Mouse (Mus musculus) lung, postnatal 0 days (tissue): ENCODE data around the gene Gm21905. TPM values are rescaled to one million over a fixed set of nuclear protein-coding genes. Genes with fewer than 3 reads are reported as not detected.

ENCODE experiments used
- ATAC-seq: fragments of 200-750 bp; cut with Nextera tagmentation; 2 replicates; pipeline ENCODE4 v1.8.0; 2017; ENCODE audit warnings: moderate library complexity
- DNase-seq: peaks from one replicate; pipeline ENCODE4 v3.0.0-alpha.2; 2016; ENCODE audit warnings: low spot score
- H3K27ac ChIP-seq: fragments of 300-500 bp; sonication (generic); 2 replicates; pipeline ENCODE4 v1.5.1; 2014; ENCODE audit warnings: antibody characterized with exemption, mild to moderate bottlenecking, low read length, mixed read lengths
- H3K27me3 ChIP-seq: fragments of 300-500 bp; sonication (generic); replicated peaks from 2 replicates; pipeline ENCODE4 v1.6.1; 2014; ENCODE audit warnings: low read length, mixed read lengths; ENCODE audit not compliant: insufficient read depth
- H3K36me3 ChIP-seq: fragments of 300-500 bp; sonication (generic); 2 replicates; pipeline ENCODE4 v1.6.1; 2014; ENCODE audit warnings: low read length, mixed read lengths; ENCODE audit not compliant: insufficient read depth
- H3K4me1 ChIP-seq: fragments of 300-500 bp; sonication (generic); 2 replicates; pipeline ENCODE4 v1.6.1; 2014; ENCODE audit warnings: antibody characterized with exemption, low read depth, low read length, mixed read lengths; ENCODE audit not compliant: insufficient read depth
- H3K4me2 ChIP-seq: fragments of 300-500 bp; sonication (generic); replicated peaks from 2 replicates; pipeline ENCODE4 v1.6.1; 2014; ENCODE audit warnings: low read depth, mild to moderate bottlenecking, low read length, moderate library complexity, mixed read lengths
- H3K4me3 ChIP-seq: fragments of 300-500 bp; sonication (generic); 2 replicates; pipeline ENCODE4 v1.5.1; 2014; ENCODE audit warnings: low read depth, low read length
- H3K9ac ChIP-seq: fragments of 300-500 bp; sonication (generic); replicated peaks from 2 replicates; pipeline ENCODE4 v1.6.1; 2014; ENCODE audit warnings: low read depth, mild to moderate bottlenecking
- H3K9me3 ChIP-seq: fragments of 300-500 bp; sonication (generic); 2 replicates; pipeline ENCODE4 v1.6.1; 2016; ENCODE audit warnings: low read length, mixed read lengths
- CTCF ChIP-seq: IDR thresholded peaks from 2 replicates; pipeline ENCODE4 v1.5.1; 2016; ENCODE audit warnings: antibody characterized with exemption, mild to moderate bottlenecking
- EP300 ChIP-seq: IDR thresholded peaks from 2 replicates; pipeline ENCODE4 v1.6.1; 2016; ENCODE audit warnings: antibody characterized with exemption, mild to moderate bottlenecking, control low read depth
- WGBS: fragments of 180-500 bp; shearing (Covaris S2); extraction: QIAGEN DNeasy Blood & Tissue Kit; methylation state at CpG from one replicate; pipeline ENCODE4 v1.1.7; 2014; 5-methylcytosine and 5-hydroxymethylcytosine counted together
- polyA plus RNA-seq: library from polyadenylated mRNA; unstranded; fragments of >200 nt; fragmentation: Nextera tagmentation; extraction: Ambion mirVana; gene quantifications from 2 replicates; pipeline ENCODE4 v1.2.1, GENCODE M21; 2015

The Gm21905 gene
- polyA plus RNA-seq, 1 experiment from 2014 or later, result not detected

DNA sequence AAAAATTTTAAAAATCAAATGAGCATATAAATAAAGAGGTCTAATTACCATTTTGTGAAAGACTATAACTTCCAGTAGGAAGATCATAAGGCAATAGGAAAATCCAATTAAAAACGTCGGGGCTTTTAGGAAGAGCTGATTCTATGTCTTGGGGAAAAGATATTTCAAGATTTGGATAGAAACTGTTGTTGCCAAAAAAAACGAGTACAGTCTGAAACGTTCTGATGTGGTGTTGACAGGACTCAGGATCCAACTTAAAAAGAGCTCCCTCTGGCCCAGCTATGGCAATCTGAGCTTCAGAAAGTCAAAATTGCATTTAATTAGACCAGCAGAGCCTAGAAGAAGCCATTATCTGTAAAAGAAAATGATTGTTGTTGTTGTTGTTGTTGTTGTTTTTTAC, 7.9 kb upstream of the Gm21905 start:
- Histone ChIP-seq H3K27ac (no peak overlapping the region), H3K4me2 (no peak overlapping the region), H3K27me3 (no peaks in the 10 kb centered on the region), H3K4me3 (no peak overlapping the region), H3K4me1 (no peaks in the 10 kb centered on the region), H3K36me3 (no peaks in the 10 kb centered on the region), H3K9ac (no peak overlapping the region), H3K9me3 (no peaks in the 10 kb centered on the region)
- DNase-seq, result no peak
- WGBS, result 76% methylated on average over 4 of the region's 4 CpGs
- TF ChIP-seq CTCF (no peak), EP300 (no peak)
- ATAC-seq, result no peak

DNA sequence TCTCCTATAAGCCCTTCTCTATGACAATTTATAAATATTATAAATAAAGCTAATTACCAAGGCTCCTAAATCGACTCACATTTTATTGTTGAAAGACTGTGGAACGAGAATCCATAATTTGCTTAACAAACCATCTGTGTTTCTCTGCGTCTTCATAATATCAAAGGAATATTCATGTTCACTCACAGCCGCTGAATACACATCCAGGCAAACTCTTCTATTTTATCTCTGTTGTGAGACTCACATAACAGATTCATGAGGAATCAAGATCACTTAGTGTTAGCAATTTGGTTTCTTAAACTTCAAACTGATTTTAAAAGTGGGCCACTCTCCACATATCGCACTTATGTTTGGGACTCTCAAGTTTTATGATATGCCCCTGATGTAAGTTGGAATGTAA, 1.9 kb upstream of the Gm21905 start:
- TF ChIP-seq CTCF, result no peak
- no peak for TF ChIP-seq EP300
- H3K27me3 ChIP-seq, result no peaks in the 10 kb centered on the region
- no peak overlapping the region for H3K9ac ChIP-seq
- no peaks in the 10 kb centered on the region for H3K36me3 ChIP-seq
- no peak overlapping the region for H3K27ac ChIP-seq
- DNase-seq (no peak), ATAC-seq (no peak)
- H3K4me1 ChIP-seq, result peaks cover under 1% of the 10 kb centered on the region; the same call in 1 of the 2 replicates
- WGBS, result 82% methylated on average over 5 of the region's 5 CpGs
- H3K9me3 ChIP-seq, result no peaks in the 10 kb centered on the region
- no peak overlapping the region for H3K4me2 ChIP-seq
- no peak overlapping the region for H3K4me3 ChIP-seq

DNA sequence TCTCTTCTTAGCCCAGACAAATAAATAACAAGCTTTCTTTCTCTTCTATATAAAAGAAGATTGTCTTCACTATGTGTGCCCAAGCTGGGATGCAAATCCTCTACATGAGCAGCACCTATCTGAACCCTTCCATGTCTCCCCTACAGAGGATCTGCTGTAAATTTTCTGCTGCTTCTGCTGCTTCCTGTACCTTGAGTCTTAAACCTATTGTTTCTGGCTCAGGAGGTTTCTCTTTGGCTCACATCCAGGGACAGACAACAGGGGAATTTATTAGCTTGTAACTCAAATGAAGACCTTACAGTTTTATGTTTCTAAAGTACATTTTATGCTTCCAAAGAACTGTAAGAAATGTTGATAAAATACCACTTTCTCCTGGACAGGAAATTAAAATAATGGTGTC, 785 bp upstream of the Gm21905 start:
- H3K9ac ChIP-seq, result no peak overlapping the region
- H3K36me3 ChIP-seq, result no peaks in the 10 kb centered on the region
- no peak for ATAC-seq
- no peaks in the 10 kb centered on the region for H3K27me3 ChIP-seq
- TF ChIP-seq CTCF, result no peak
- TF ChIP-seq EP300, result no peak
- no peaks in the 10 kb centered on the region for H3K9me3 ChIP-seq
- no peak overlapping the region for H3K27ac ChIP-seq
- no peak overlapping the region for H3K4me3 ChIP-seq
- peaks cover 4% of the 10 kb centered on the region; the same call in 1 of the 2 replicates for H3K4me1 ChIP-seq
- no peak for DNase-seq
- H3K4me2 ChIP-seq, result no peak overlapping the region

DNA sequence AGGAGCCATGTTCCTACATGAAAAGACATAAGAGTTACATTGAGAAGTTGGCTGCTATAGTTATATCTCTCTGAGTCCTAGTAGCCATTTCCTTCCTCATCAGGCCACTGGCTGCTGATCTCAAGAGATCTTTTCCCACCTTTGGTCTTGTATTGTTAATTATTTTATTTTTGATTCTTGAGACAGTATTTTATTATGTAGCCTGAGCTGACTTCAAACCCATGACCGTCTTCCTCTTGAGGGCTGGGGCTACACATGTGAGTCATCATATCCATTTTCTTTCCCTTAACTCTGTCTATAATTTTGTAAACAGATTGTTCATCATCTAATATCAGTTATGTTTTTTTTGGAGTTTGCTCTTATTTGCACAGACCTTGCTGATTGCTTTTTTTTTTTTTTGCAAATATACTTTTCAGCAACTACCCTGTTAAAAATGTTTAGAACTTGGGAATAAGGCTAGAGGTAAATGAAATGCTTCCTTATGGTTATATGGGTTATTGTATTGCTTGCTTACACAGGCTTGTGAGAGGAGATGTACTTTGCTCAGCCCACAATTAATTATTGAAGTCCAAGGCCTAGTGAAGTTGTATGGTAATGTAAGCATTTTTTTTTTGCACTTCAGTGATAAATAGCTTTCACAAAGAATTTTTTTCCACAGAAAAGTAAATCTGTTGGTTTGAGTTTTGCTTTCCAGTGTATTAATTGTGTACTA, 2.0 kb downstream of the Gm21905 start:
- ATAC-seq (no peak), DNase-seq (no peak)
- TF ChIP-seq EP300 (no peak), CTCF (no peak)
- Histone ChIP-seq H3K4me3 (no peak overlapping the region), H3K4me2 (no peak overlapping the region), H3K27me3 (no peaks in the 10 kb centered on the region), H3K9me3 (no peaks in the 10 kb centered on the region), H3K9ac (no peak overlapping the region), H3K36me3 (no peaks in the 10 kb centered on the region), H3K4me1 (peaks cover 4% of the 10 kb centered on the region; the same call in 1 of the 2 replicates), H3K27ac (no peak overlapping the region)
- WGBS, result 80% methylated on average over 1 of the region's 1 CpGs

DNA sequence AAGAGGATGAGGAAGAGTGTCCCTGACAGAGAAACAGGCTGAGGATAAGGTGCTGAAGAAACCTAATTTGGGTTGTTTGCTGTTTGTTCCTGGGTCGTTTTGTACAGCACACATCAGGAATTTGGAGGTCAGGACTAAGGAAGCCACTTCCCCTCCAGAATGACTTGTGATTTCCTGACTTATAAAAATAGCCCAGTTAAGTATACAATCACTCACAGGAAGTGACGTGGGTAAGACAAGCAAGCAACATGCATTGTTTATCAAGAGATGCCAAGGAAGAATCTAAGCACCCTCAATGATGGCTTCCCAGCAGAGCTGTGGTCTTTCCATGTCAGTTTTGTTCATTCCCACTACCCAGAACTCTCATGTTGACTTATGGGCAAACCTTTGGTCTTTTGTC, 3.0 kb downstream of the Gm21905 start:
- Histone ChIP-seq H3K27ac (peak overlapping the region; percentile 64), H3K4me1 (peaks cover 4% of the 10 kb centered on the region; the same call in 1 of the 2 replicates), H3K36me3 (no peaks in the 10 kb centered on the region), H3K9ac (no peak overlapping the region), H3K27me3 (no peaks in the 10 kb centered on the region), H3K4me3 (no peak overlapping the region), H3K9me3 (no peaks in the 10 kb centered on the region), H3K4me2 (no peak overlapping the region)
- peak; percentile 68 for DNase-seq
- peak; percentile 78 for ATAC-seq
- 34% methylated on average over 2 of the region's 2 CpGs for WGBS
- TF ChIP-seq EP300 (peak; percentile 99), CTCF (no peak)

DNA sequence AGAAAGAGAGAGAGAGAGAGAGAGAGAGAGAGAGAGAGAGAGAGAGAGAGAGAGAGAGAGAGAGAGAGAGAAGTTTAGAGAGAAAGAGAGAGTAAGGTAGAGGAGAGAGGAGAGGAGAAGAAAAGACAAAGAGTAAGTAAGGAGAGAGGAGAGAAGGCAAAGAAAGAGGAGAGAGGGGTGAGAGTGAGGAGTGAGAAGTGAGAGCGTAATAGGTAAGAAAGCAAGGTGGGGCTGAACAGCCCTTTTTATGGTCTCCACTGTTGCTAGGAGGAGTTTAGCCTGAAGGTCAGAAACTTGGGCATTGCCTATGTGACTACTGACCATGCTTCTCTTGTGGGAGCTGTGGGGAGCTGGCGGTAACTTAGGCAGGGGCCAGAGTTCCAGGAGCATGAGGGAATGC, 4.9 kb downstream of the Gm21905 start, which contains the start of gene Gm5108:
Gene Gm5108, plus strand, starts transcription at position 301 of the 400 bp plus-strand sequence.
- TF ChIP-seq CTCF, result no peak
- no peak for TF ChIP-seq EP300
- H3K4me2 ChIP-seq, result no peak within 1 kb of the TSS
- H3K4me3 ChIP-seq, result no peak within 1 kb of the TSS
- no peaks in the 10 kb centered on the region for H3K36me3 ChIP-seq
- H3K9ac ChIP-seq, result no peak within 1 kb of the TSS
- no peak within 1 kb of the TSS; the same call in 1 of the 2 replicates for H3K27ac ChIP-seq
- peaks cover 4% of the 10 kb centered on the region; the same call in 1 of the 2 replicates for H3K4me1 ChIP-seq
- H3K27me3 ChIP-seq, result no peaks in the 10 kb centered on the region
- WGBS, result 97% methylated on average over 2 of the region's 2 CpGs
- ATAC-seq (no peak), DNase-seq (no peak)
- no peaks in the 10 kb centered on the region for H3K9me3 ChIP-seq

DNA sequence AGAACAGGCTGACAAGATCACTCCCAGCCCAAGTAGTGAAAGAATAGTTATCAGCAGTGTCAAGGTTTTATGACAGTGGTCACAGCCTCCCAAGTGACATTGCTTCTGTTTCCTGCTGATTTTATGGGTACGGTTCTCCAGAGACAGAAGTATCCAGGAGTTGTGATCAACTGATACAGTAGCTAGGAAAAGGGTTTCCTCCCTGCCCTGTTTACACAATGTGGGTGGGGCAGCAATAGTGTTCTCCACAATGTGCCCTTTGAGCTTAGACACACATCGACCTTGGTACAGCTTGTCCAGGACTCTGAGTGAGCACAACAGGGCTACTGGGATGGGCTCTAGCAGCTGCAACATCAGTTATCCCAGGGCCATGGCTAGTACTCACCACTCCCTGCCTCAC, 14.6 kb downstream of the Gm21905 start:
- H3K4me2 ChIP-seq, result no peak overlapping the region
- WGBS, result 31% methylated on average over 2 of the region's 2 CpGs
- H3K36me3 ChIP-seq, result no peaks in the 10 kb centered on the region
- ATAC-seq (peak; percentile 94), DNase-seq (peak; percentile 59)
- H3K27me3 ChIP-seq, result no peaks in the 10 kb centered on the region
- 0 out of 2 replicates have a peak overlapping the region, but pooled peaks have one; percentile 40 for H3K27ac ChIP-seq
- no peak overlapping the region for H3K9ac ChIP-seq
- H3K4me3 ChIP-seq, result no peak overlapping the region
- TF ChIP-seq EP300, result peak; percentile 99
- no peak for TF ChIP-seq CTCF
- H3K4me1 ChIP-seq, result peaks cover 6% of the 10 kb centered on the region; the same call in 1 of the 2 replicates
- no peaks in the 10 kb centered on the region for H3K9me3 ChIP-seq
